Mouse (Mus musculus) bone marrow macrophage, adult 2 months (primary cell): ENCODE results near the gene Cd55b.

Experiments
- CTCF ChIP-seq: IDR thresholded peaks from 2 replicates; pipeline ENCODE4 v1.5.1; 2012; ENCODE audit warnings: low read depth, mild to moderate bottlenecking, low read length, moderate library complexity
- POLR2A ChIP-seq: IDR thresholded peaks from 2 replicates; pipeline ENCODE4 v1.6.1; 2012; ENCODE audit warnings: mild to moderate bottlenecking, low read depth, low read length, borderline replicate concordance

- TF ChIP-seq POLR2A (no peak), CTCF (no peak)
These were observed 39.5 kb upstream of the Cd55b start, which contains the start of gene Cd55 for GRCm38 (mm10) chr1:130462084-130462861.
